Mouse (Mus musculus): ENCODE measurements around the gene Cd70.

Gene Cd70

GRCm38 (mm10) chr17:57098321-57098720, 51.3 kb downstream of the Cd70 start:
- DNase-seq (ENCODE audit: low spot score in 2 of 2) = no peak

- peak; percentile 78 to 82 for DNase-seq (ENCODE audit: low spot score in 2 of 2)
Observed at GRCm38 (mm10) chr17:57096623-57096920, 53.0 kb downstream of the Cd70 start.

All from frontal cortex, postnatal 25 days (tissue).